ENCODE assay signal across 7 mouse cellular contexts in genomic region chr9:22156497-22157245, GRCm38 (mm10). TPM values are rescaled to one million over a fixed set of nuclear protein-coding genes. Genes with fewer than 3 reads are reported as not detected.
DNase-seq lines count a peak whose midpoint lies in the region; ATAC-seq and TF ChIP-seq lines count a peak whose summit lies in the region.

TSS of gene Pigyl (plus strand) at chr9:22156846.

- H3K4me1 ChIP-seq in embryonic facial prominence, embryonic 12.5 days: peaks cover 8% of the 10 kb centered on the region
- H3K4me1 ChIP-seq in kidney, adult 2 months (ENCODE audit: control insufficient read depth, insufficient read depth, low read length): 0 out of 2 replicates have a peak, but pooled peaks cover 2% of the 10 kb centered on the region
- H3K4me1 ChIP-seq in limb, embryonic 12.5 days (replicated peaks): peaks cover 13% of the 10 kb centered on the region
- H3K4me1 ChIP-seq in midbrain, embryonic 15.5 days: peaks cover 19% of the 10 kb centered on the region
- H3K4me1 ChIP-seq in spleen, adult 2 months (ENCODE audit: control insufficient read depth, insufficient read depth, insufficient read length): no peaks in the 10 kb centered on the region

- H3K9me3 ChIP-seq in embryonic facial prominence, embryonic 12.5 days: no peaks in the 10 kb centered on the region
- H3K9me3 ChIP-seq in limb, embryonic 12.5 days: no peaks in the 10 kb centered on the region
- H3K9me3 ChIP-seq in midbrain, embryonic 15.5 days: no peaks in the 10 kb centered on the region

- H3K27ac ChIP-seq in embryonic facial prominence, embryonic 12.5 days: peak within 1 kb of the TSS; percentile 89
- peak within 1 kb of the TSS; percentile 94 for H3K27ac ChIP-seq in kidney, adult 2 months (ENCODE audit: insufficient read depth, low read depth, low read length)
- H3K27ac ChIP-seq in limb, embryonic 12.5 days: peak within 1 kb of the TSS; percentile 89
- H3K27ac ChIP-seq in midbrain, embryonic 15.5 days: peak within 1 kb of the TSS; percentile 92
- H3K27ac ChIP-seq in spleen, adult 2 months (ENCODE audit: insufficient read depth, low read length): peak within 1 kb of the TSS; percentile 89

- 0 out of 2 replicates have a peak, but pooled peaks cover 3% of the 10 kb centered on the region for H3K27me3 ChIP-seq in embryonic facial prominence, embryonic 12.5 days
- H3K27me3 ChIP-seq in kidney, adult 2 months (replicated peaks; ENCODE audit: control insufficient read depth, insufficient read depth, low read length): no peaks in the 10 kb centered on the region
- peaks cover 7% of the 10 kb centered on the region for H3K27me3 ChIP-seq in limb, embryonic 12.5 days
- no peaks in the 10 kb centered on the region for H3K27me3 ChIP-seq in midbrain, embryonic 15.5 days (replicated peaks)
- no peaks in the 10 kb centered on the region for H3K27me3 ChIP-seq in spleen, adult 2 months (ENCODE audit: control insufficient read depth, insufficient read depth, low read length)

- peak within 1 kb of the TSS; percentile 63 for H3K4me3 ChIP-seq in embryonic facial prominence, embryonic 12.5 days
- H3K4me3 ChIP-seq in kidney, adult 2 months (ENCODE audit: insufficient read depth, low read depth, low read length): peak within 1 kb of the TSS; percentile 91
- H3K4me3 ChIP-seq in limb, embryonic 12.5 days (replicated peaks): peak within 1 kb of the TSS; percentile 68
- H3K4me3 ChIP-seq in midbrain, embryonic 15.5 days: peak within 1 kb of the TSS; percentile 58
- peak within 1 kb of the TSS; percentile 98 for H3K4me3 ChIP-seq in spleen, adult 2 months (ENCODE audit: extremely low read depth, insufficient read depth, insufficient read length)

- peak; percentile 99 for DNase-seq in adrenal gland, postnatal 25 days
- DNase-seq in heart, adult 18-20 months: peak; percentile 99 to 100
- peak; percentile 99 for DNase-seq in kidney, adult 2 months
- DNase-seq in spleen, adult 2 months (ENCODE audit: low read depth in 1 of 2, low spot score in 2 of 2): peak; percentile 96 to 99

- WGBS in embryonic facial prominence, embryonic 12.5 days: under 1% methylated on average over 65 of the region's 65 CpGs
- under 1% methylated on average over 65 of the region's 65 CpGs for WGBS in kidney, adult 2 months
- 1% methylated on average over 65 of the region's 65 CpGs for WGBS in limb, embryonic 12.5 days
- WGBS in midbrain, embryonic 15.5 days: 1% methylated on average over 65 of the region's 65 CpGs
- WGBS in spleen, adult 2 months: under 1% methylated on average over 58 of the region's 65 CpGs

- H3K9ac ChIP-seq in embryonic facial prominence, embryonic 12.5 days: peak within 1 kb of the TSS; percentile 78
- H3K9ac ChIP-seq in limb, embryonic 12.5 days (replicated peaks): peak within 1 kb of the TSS; percentile 84
- peak within 1 kb of the TSS; percentile 92 for H3K9ac ChIP-seq in midbrain, embryonic 15.5 days

- H3K36me3 ChIP-seq in embryonic facial prominence, embryonic 12.5 days: 0 out of 2 replicates have a peak, but pooled peaks cover 5% of the 10 kb centered on the region
- H3K36me3 ChIP-seq in kidney, adult 2 months (ENCODE audit: control insufficient read depth, insufficient read depth, low read length): no peaks in the 10 kb centered on the region
- H3K36me3 ChIP-seq in limb, embryonic 12.5 days: peaks cover 11% of the 10 kb centered on the region; the same call in 1 of the 2 replicates
- H3K36me3 ChIP-seq in midbrain, embryonic 15.5 days (replicated peaks): no peaks in the 10 kb centered on the region
- no peaks in the 10 kb centered on the region for H3K36me3 ChIP-seq in spleen, adult 2 months (ENCODE audit: control insufficient read depth, insufficient read depth, low read length)

- peak; percentile 71 for TF ChIP-seq POLR2A in kidney, adult 2 months (IDR thresholded peaks at IDR 0.05; ENCODE audit: low read depth, low read length)
- peak; percentile 58 for TF ChIP-seq POLR2A in spleen, adult 2 months (IDR thresholded peaks at IDR 0.05; ENCODE audit: low read depth, low read length)

- peak; percentile 96 for ATAC-seq in embryonic facial prominence, embryonic 12.5 days (ENCODE audit: insufficient number of reproducible peaks, insufficient read depth, low FRiP score, low TSS enrichment)
- ATAC-seq in limb, embryonic 12.5 days (ENCODE audit: insufficient number of reproducible peaks, insufficient read depth, low FRiP score, low TSS enrichment, low read depth): peak; percentile 97
- peak; percentile 98 for ATAC-seq in midbrain, embryonic 15.5 days (replicated peaks)

- TF ChIP-seq CTCF in kidney, adult 2 months (conservative IDR thresholded peaks at IDR 0.05; ENCODE audit: insufficient read depth, insufficient read length, low read depth, low read length): peak; percentile 19; the same call in 1 of the 2 replicates
- peak; percentile 2; the same call in 1 of the 2 replicates for TF ChIP-seq CTCF in spleen, adult 2 months (IDR thresholded peaks at IDR 0.05; ENCODE audit: extremely low read depth, insufficient read depth, insufficient read length, insufficient replicate concordance)

- H3K4me2 ChIP-seq in embryonic facial prominence, embryonic 12.5 days (replicated peaks): peak within 1 kb of the TSS; percentile 66
- H3K4me2 ChIP-seq in limb, embryonic 12.5 days: peak within 1 kb of the TSS; percentile 72
- H3K4me2 ChIP-seq in midbrain, embryonic 15.5 days: peak within 1 kb of the TSS; percentile 65

RNA-seq across cellular contexts. Expression of gene Pigyl, which starts in this region (rescaled TPM):
- 52.5 and 64.8 TPM in 2 replicates for total RNA-seq in adrenal gland, postnatal 25 days (2021)
- 63.5 and 66.1 TPM in 2 replicates for polyA plus RNA-seq in embryonic facial prominence, embryonic 12.5 days (2016; fragmentation: Nextera tagmentation; extraction: Ambion mirVana)
- total RNA-seq in heart, adult 18-20 months (2021): 10 to 100 TPM; 43.8 to 55.1 TPM
- polyA plus RNA-seq in kidney, adult 2 months (2012; rRNA removed): 71.4 and 76.5 TPM in 2 replicates
- 64.7 and 66.7 TPM in 2 replicates for polyA plus RNA-seq in limb, embryonic 12.5 days (2016; fragmentation: Nextera tagmentation; extraction: Ambion mirVana)
- polyA plus RNA-seq in midbrain, embryonic 15.5 days (2015; fragmentation: Nextera tagmentation; extraction: Ambion mirVana): 84.2 and 85.7 TPM in 2 replicates
- 23.6 and 38.6 TPM in 2 replicates for polyA plus RNA-seq in spleen, adult 2 months (2012; rRNA removed)

Comparison
In these comparisons a context has a peak if more than half of its experiments do, and no peak if none do; other contexts are left out.
1. Peak in every context shown above with its lines: DNase-seq, ATAC-seq, H3K4me3 ChIP-seq and H3K27ac ChIP-seq.